Mouse (Mus musculus) c-Kit-positive CD71-negative TER-119-negative erythroid progenitor cells, embryonic 14.5 days (primary cell): ENCODE measurements around the gene Rbak.
"Not testable (repeated sequence)": the region's sequence is repeated elsewhere in the genome, so short reads cannot be mapped to it uniquely, and the experiment has no call there.

Experiments used
- DNase-seq: peaks from one replicate; pipeline ENCODE4 v3.0.0-alpha.2; 2013; ENCODE audit warnings: low read depth

The Rbak gene

DNA sequence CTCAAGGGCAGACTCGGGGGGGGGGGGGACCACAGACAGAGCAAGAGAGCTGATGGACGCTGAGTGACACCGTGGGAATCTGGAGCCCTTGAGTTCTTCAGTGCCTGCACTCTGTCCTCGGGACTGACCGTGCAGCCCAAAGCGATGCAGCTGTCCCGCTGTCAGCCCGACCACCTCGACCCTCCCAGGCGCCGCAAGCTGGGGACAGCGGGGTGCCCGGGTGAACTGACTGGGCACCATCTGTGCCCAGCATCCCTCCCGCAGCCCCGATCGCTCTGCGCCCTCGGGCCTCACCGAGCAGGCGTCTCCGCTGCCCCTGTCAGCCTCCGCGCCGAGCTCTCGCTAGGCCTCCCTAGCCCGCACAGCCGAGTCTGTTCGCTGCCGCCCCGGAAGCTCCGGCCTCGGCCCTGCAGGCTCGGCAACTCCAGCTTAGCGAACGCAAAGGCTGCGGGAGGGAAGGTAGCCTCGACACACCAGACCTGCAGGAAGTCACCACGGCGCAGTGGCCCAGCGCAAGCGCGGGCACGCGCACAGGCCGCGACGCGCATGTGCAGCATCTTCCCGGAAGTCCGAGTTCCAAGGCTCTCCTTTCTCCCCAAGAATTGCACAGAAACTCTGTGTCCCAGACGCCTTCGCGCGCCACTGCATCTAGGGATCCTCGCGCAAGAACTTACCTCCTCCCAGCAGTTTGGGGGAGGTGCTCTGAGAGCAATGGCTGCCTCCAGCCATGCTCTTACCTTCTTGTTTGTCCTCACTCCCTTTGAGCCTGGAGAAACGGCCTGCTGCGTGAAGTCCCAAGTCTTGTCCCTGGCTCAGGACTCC lies at the start of gene Rbak, which contains the start of gene Spdye4b:
Gene Rbak, minus strand, starts transcription at position 521 of the 822 bp plus-strand sequence.
Gene Spdye4b, plus strand, starts transcription at position 763 of the 822 bp plus-strand sequence.
- DNase-seq, result peak; percentile 79

DNA sequence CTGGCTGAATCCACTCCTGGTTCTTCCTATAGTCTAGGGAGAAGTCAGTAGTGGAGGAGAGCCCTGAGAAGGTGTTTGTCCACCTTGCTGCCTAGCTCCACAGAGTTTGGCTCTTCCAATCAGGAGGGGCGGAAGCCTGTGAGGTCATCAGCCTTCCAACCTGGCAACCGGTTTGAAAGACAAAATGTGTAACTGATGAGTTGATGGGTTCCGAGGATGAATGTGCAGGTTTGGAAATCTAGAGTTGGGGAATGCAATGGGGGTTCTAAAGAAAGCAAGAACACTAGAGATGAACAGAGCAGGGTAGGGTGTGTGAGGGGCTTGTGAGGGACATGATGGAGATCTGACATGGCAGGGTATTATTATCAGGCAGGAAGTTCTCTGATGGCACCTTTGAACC lies 46.2 kb upstream of the Rbak start, which contains the start of gene Spdye4a:
Gene Spdye4a, minus strand, starts transcription at position 101 of the 400 bp plus-strand sequence.
- no peak for DNase-seq

DNA sequence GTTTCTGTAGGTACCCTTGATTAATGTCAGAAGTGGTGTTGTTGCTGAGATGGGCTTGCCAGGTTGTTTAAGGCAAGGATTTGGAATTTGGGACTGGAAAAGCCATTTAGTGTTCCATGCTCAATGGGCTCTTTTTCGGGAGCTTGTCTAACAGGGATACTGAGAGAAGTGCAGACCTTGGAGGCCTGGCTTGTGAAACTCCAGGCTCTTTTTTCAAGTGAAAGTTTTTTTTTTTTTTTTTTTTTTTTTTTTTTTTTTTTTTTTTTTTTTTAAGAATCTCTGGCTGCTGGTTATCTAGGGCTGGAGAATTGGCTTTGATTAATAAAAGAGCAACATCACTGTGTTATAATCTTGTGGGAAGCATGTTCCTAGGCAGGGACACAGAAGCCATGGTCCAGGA lies 41.7 kb upstream of the Rbak start:
- no peak for DNase-seq

DNA sequence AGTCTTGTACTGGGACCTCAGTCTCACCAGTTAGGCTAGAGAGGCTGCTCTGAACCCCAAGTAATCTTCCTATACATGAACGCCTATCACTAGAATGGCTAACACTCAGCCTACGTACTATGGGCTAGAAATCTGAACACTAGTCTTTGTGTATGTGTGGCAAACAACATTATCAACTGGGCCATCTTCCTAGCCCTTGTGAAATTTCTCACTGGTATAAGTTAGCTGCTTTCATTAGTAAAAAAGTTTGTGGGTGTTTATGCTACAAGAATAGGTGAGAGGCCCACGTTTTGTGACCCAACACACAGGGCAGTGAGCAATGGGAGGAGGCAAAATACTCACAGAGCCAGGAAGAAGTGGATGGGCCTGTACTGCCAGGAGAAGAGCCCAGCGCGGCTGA lies 40.4 kb upstream of the Rbak start:
- DNase-seq, result no peak

DNA sequence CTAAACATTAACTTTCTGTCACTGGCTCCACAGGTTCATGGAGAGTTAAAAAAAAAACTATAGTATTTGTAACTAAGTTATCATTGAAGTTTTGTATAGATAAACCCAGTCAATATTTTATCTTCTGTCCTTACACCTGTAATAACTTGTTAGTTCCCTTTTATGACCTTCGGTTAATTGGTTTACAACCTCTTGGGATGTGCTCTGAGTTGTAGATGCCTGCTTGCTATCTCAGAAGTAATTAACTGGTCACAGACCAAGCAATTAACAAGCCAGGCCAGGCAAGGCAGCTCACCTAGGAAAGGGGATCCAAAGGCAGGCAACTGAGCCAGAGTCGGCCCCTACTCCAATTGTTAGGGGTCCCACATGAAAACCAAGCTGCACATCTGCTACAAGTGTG lies 33.3 kb upstream of the Rbak start:
- DNase-seq, result no peak

DNA sequence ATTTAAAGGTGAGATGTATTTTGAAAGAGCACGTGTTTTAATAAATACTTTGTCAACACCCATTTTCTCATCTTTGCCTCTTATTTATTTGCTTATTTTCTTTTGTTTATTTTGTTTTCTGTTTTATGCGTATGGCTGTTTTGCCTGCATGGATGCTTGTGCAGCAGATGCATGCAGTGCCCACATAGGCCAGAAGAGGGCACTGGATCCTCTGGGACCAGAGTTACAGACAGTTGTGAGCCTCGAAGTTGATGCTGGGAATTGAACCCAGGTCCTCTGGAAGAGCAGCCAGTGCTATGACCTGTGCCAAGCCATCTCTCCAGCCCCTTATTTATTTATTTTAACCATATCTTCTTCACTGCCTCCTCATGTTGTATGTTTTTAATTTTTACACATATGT lies 24.4 kb upstream of the Rbak start:
- no peak for DNase-seq

DNA sequence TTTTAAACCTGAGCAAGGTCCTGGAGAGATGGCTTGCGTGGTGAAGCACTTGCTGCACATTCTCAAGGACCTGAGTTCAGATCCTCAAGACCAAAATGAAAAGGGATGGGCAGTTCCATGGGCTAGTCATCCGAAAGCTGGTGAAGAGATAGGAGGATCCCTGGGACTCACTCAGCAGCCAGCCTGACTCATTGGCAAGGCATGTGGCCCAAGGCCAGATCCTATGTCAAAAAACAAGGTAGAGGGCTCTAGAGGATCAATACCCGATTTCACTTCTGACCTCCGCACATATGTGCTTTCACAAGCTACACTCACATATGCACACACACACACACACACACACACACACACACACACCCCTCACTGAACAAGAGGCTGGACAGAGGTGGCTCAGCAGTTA lies 15.9 kb upstream of the Rbak start:
- no peak for DNase-seq

DNA sequence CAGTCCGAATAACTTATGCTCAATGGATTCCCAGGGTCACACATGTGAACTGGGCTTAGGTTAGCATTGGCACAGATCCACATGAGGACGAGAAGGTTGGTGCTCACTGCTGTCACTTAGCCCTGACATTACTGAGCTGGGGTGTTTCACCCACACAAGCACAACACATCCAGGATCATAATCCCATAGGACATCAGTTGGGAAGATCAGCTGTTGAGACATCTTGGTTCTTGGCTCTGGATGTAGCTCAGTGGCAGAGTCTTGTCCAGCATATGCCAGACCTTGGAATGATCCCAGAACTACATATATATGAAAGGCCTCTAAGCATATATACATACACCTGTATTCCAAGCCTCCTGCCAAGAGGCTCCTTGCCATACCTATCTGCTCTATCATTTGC lies 14.6 kb upstream of the Rbak start:
- no peak for DNase-seq

DNA sequence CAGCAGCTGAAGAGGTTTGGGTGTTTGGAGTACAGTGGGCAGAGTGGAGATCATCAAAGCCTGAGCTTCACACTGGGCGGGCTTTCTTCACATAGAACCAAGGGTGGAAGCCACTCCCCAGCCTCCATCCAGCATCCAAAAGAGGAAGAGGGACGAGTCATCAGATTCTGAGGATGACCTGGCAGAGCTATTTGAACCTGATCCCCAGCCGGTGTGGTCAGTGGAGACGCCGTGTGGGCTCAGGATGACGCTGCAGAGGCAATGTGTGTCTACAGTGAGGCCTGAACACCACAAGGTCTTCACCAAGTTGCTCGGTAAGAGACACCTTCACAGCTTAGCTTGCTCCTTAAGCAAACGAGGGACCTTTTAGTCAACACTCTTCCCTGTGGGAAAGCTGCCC lies 14.2 kb upstream of the Rbak start:
- DNase-seq, result not testable (repeated sequence)

DNA sequence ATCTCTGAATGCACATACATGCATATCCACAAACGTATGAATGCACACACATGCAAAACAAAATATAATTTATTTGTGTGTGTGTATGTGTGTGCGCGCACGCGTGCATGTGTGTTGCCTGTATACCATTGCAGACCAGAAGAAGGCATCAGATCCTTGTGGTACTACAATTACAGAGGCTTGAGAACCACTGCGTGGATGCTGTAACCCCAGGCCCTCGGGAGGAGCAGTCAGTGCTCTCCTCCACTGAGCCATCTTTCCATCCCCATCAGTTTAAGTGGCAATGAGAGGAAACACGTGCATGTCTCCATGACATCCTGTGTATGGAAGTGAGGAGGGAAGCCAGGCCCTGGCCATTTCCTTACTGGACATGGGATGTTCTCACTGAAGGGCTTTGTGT lies 12.2 kb upstream of the Rbak start:
- DNase-seq, result no peak

DNA sequence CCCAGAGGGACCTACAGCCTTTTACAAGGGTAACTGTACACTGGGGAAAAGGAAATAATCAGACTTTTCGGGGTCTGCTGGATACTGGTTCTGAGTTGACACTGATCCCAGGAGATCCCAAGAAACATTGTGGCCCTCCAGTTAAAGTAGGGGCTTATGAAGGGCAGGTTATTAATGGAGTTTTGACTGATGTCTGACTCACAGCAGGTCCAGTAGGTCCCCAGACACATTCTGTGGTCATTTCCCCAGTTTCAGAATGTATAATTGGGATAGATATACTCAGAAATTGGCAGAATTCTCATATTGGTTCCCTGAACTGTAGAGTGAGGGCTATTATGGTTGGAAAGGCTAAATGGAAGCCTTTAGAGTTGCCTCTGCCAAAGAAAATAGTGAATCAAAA lies 7.4 kb upstream of the Rbak start:
- DNase-seq, result not testable (repeated sequence)

DNA sequence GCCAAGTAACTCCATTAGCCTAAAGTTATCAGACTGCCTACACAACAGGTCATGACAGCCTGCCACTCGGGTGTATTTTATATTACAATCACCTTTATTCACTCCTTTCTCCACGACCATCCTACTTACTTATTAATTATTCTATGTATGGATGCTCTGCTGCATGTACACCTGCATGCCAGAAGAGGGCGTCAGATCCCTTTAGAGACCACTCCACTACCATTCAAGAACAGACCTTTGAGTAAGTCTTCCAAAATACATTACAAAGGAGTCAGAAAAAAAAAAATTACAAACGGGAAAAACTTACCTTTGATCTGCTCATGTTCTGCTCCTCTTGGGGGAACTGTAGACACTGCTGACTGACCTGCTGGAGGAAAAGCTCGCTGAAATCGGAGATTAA lies 1.4 kb downstream of the Rbak start:
- no peak for DNase-seq

DNA sequence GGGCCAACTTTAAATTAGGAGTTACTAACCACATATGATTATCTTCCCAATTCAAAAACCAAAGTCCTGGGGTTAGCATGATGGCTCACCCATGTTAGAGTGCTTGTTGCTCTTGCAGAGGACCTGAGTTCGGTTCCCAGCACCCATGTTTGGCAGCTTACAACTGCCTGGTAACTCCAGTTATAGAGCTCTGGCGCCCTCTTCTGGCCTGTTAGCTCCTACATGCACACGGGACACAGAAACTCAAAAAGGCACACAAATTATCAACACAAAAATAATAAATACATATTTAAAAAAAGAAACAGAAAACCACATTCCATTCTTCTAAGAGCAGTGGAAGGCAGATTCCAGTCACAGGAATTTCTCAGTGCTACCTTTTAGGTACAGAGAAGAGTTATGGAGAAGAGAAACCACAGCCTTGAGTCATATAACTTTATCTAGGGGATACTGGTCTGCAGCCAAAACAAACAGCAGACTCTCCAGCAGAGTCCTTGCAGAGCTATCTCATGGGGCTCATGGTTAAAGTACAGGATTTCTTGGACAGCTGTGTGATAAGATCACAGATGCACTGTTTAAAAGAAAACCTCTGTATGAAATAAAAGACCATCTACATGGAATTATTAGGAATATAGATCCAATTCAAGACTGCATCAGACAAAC lies 2.9 kb downstream of the Rbak start:
- no peak for DNase-seq

DNA sequence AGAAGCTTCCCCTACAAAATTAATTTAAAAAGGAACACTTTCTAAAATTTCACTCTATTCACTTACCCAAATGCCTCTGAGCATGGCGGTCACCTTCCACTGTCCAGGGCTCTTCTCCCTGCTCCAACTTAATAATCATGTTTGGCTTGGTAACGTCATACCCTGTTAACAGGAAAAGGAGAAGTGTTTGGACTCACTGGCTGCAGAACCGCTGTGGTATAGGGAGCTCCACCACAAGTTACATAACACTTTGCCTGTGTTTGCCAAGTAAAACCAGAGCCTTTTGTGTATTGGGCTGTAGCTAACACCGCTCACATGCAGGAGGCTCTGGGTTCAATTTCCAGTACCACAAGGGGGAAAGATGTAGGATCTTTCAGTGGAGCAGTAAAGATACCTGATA lies 4.6 kb downstream of the Rbak start:
- no peak for DNase-seq

DNA sequence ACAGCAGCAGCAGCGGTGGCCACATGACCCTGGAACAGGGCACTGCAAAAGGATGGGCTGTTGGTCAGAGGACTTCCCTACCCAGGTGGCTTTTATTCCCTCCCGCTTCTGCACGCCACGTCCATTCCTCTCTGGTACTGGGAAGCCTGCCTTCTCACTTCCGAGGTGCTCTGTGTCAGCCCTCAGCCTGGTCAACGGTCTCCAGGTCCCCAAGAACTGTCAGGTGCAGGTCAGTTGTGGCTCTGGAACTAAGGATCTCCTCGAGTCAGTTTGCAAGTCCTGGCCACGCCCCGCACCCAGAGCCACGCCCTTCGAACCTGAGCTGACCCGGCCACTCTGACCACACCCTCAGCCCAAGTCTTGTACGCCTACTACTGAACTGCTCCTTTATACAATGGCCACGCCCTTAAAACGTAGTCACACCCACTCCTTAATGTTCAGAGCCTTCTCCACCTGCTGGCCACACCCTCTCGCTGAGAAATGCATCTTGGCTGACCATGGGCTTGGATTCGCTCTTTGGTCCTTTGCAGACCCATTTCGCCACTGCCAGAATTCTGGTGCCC lies 15.0 kb downstream of the Rbak start:
- DNase-seq, result peak; percentile 32

DNA sequence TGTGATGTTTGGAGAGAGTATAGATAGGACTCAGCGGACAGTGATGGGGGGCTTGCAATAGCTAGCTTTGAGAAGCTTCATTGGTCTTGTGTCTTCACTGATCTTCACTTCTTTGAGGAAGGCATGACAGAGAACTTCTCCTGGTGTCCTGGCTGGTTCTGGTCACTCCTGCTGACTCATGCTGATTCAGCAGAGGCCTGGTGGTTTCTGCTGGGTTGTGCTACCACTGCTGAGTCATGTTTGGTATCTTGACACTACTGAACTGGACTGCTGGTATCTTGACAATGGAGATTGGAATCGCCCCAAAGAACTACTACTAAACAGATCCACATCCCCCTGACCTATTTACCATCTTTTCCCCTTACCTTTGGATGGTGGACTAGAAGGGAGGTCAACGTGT lies 25.0 kb downstream of the Rbak start:
- DNase-seq, result no peak

DNA sequence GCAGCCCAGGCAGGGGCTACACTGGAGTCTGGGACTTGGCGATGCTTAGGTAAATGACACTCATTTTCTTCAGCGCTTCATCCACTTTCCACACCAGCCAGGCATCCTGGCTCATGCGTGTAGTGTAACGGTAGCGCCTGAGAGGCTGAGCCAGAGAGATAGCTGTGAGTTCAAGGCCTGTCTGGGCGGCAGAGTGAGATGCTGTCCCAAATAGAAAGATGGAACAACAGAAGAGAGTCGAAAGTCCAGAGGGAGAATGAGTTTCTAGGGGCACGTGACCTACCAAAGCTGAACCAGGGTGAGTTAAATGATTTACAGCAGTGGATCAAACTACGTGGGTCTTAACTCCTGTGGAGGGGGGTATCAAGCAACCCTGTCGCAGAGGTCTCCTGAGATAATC lies 26.8 kb downstream of the Rbak start:
- no peak for DNase-seq

DNA sequence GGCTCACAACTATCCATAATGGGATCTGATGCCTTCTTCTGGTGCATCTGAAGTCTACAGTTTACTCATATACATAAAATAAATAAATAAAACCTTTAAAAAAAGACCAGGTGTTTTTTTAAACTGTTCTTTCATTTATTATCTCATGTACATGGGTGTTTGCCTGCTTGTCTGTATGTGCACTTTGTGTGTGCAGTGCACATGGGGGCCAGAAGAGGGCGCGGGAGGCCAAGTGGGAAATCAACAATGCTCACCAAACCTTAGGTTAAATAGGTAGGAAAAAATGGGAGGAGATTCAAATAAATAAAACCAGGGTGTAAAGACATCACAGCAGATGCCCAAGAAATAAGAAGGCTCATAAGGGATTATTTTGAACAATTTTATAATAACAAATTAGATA lies 30.5 kb downstream of the Rbak start:
- DNase-seq, result no peak

DNA sequence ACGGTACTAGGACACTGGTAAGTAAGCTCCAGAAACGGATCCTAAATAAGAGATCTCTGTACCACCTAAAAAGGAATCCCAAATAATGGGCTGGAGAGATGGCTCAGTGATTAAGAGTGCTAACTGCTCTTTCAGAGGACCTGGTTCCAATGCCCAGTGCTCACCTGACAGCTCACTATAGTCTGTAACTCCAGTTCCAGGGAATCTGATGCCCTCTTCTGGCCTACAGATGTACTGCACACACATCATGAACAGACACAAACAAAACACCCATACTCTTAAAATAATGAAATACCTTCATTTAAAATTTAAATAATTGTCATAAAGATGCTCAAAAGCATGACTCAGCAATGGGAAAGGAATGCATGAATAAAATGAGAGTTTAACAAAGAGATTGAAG lies 31.0 kb downstream of the Rbak start:
- DNase-seq, result no peak

DNA sequence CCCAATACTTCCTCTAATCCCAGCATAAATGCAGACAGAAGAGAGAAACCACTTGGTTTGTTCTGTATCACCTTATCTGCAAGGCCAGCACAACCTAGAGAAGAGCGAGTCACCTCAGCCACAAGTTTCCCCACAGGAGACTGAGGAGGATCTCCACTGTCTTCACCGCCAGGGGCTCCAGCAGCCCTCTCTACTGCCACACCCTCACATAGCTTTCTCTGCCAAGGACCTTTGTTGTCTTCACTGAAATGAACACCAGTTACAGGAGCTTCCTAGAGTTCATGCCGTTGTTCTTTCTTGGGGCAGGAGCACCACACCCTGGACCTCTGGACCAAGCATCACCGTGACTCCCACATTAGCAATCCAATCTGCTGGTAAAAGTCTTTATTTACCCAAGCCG lies 31.9 kb downstream of the Rbak start:
- no peak for DNase-seq

DNA sequence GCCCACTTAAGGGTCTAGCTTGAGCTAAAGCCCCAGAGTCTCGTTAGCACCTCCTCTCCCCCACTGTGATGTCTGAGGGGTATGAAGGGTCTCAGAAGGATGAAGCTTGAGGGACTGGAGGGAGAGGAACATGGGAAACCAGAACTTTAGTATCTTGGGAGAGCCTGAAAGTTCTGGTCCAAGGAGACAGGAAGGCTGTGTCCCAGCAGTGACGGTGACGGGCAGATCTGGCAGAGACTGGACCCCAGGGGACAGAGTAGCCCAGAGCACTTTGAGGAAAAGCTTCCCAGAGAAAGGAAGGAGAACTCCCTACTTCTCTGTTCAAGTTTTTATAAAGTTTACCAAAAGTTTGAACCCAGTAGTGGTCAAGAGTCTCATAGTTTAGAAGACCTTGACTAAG lies 33.1 kb downstream of the Rbak start, which contains the start of gene Olfr718-ps1:
Gene Olfr718-ps1, minus strand, starts transcription at position 101 of the 400 bp plus-strand sequence.
- no peak for DNase-seq

DNA sequence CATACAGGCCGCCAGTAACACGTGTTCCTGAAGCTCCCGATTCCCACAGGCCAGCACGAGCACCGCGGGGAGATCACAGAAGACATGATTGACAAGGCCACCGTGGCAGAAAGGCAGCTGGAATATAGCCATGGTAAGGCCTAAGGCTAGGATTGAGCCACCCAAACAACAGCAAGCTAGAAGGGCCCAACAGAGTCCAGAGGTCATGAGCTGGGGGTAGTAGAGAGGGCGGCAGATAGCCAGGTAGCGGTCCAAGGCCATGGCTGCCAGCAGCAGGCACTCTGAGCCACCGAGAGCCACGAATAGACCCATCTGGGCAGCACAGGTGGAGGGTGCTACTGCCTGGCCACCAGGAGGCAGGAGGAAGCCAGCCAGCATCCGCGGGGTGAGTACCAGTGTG lies 43.0 kb downstream of the Rbak start:
- no peak for DNase-seq

DNA sequence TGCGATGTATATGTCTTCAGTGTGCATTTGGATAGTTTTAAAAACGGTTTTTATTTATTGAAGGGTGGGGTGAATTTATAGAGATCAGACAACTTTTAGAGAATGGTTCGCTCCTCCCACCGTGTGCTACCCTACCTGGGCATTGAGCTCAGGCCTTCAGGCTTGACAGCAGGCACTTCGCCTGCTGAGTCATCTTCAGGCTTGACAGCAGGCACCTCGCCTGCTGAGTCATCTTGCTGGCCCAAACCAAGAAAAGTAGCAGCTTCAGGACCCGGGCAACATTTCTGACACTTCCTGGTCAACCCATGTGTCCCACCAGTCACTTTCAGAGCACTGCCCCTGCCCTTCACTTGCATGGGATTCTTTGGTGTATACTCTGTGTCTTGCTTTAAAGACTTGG lies 45.5 kb downstream of the Rbak start:
- no peak for DNase-seq
